Mouse (Mus musculus): Measurements from ENCODE around the gene Cebpb. TPM values are rescaled to one million over a fixed set of nuclear protein-coding genes. Genes with fewer than 3 reads are reported as not detected.

The Cebpb gene
- polyA plus RNA-seq, 1 experiment from 2014 or later, result 0.88 TPM

- 0 out of 2 replicates have a peak, but pooled peaks cover 8% of the 10 kb centered on the region for H3K9me3 ChIP-seq
- no peak overlapping the region for H3K4me2 ChIP-seq
- H3K4me3 ChIP-seq, result no peak overlapping the region
- WGBS, result 63% methylated on average over 5 of the region's 5 CpGs
- no peak overlapping the region for H3K27ac ChIP-seq
- ATAC-seq (ENCODE audit: low FRiP score), result no peak
- H3K36me3 ChIP-seq, result no peaks in the 10 kb centered on the region
- no peak overlapping the region for H3K9ac ChIP-seq
- no peaks in the 10 kb centered on the region for H3K4me1 ChIP-seq (replicated peaks)
- peaks cover 11% of the 10 kb centered on the region; the same call in 1 of the 2 replicates for H3K27me3 ChIP-seq
These were observed 9.2 kb downstream of the Cebpb start for GRCm38 (mm10) chr2:167697902-167698301.

- 0 out of 2 replicates have a peak, but pooled peaks cover 5% of the 10 kb centered on the region for H3K27me3 ChIP-seq
- H3K4me1 ChIP-seq (replicated peaks), result no peaks in the 10 kb centered on the region
- no peak overlapping the region for H3K4me3 ChIP-seq
- no peak overlapping the region for H3K4me2 ChIP-seq
- no peak for ATAC-seq (ENCODE audit: low FRiP score)
- 0 out of 2 replicates have a peak overlapping the region, but pooled peaks have one; percentile 13 for H3K9ac ChIP-seq
- 0 out of 2 replicates have a peak, but pooled peaks cover 5% of the 10 kb centered on the region for H3K9me3 ChIP-seq
- H3K36me3 ChIP-seq, result no peaks in the 10 kb centered on the region
- H3K27ac ChIP-seq, result no peak overlapping the region
- WGBS, result 78% methylated on average over 5 of the region's 5 CpGs
These were observed 11.3 kb downstream of the Cebpb start for GRCm38 (mm10) chr2:167700018-167700417.

GRCm38 (mm10) chr2:167701472-167701871, 12.8 kb downstream of the Cebpb start:
- Histone ChIP-seq H3K4me2 (no peak overlapping the region), H3K27ac (no peak overlapping the region), H3K4me1 (replicated peaks) (no peaks in the 10 kb centered on the region), H3K9ac (no peak overlapping the region), H3K27me3 (0 out of 2 replicates have a peak, but pooled peaks cover 5% of the 10 kb centered on the region), H3K36me3 (no peaks in the 10 kb centered on the region), H3K4me3 (no peak overlapping the region), H3K9me3 (no peaks in the 10 kb centered on the region)
- WGBS, result 73% methylated on average over 5 of the region's 5 CpGs
- no peak for ATAC-seq (ENCODE audit: low FRiP score)

GRCm38 (mm10) chr2:167702126-167702525, 13.4 kb downstream of the Cebpb start:
- Histone ChIP-seq H3K27ac (no peak overlapping the region), H3K36me3 (no peaks in the 10 kb centered on the region)
- 72% methylated on average over 6 of the region's 6 CpGs for WGBS

GRCm38 (mm10) chr2:167704409-167704808, 15.7 kb downstream of the Cebpb start:
- no peak overlapping the region for H3K4me3 ChIP-seq
- H3K9ac ChIP-seq, result no peak overlapping the region
- H3K4me2 ChIP-seq, result no peak overlapping the region
- 0 out of 2 replicates have a peak, but pooled peaks cover 5% of the 10 kb centered on the region for H3K27me3 ChIP-seq
- ATAC-seq (ENCODE audit: low FRiP score), result no peak
- H3K4me1 ChIP-seq (replicated peaks), result no peaks in the 10 kb centered on the region
- H3K27ac ChIP-seq, result no peak overlapping the region
- H3K36me3 ChIP-seq, result no peaks in the 10 kb centered on the region
- WGBS, result 86% methylated on average over 4 of the region's 4 CpGs
- H3K9me3 ChIP-seq, result no peaks in the 10 kb centered on the region

More at GRCm38 (mm10) chr2:167702126-167702525, 13.4 kb downstream of the Cebpb start:
- Histone ChIP-seq H3K4me3 (no peak overlapping the region), H3K4me1 (replicated peaks) (no peaks in the 10 kb centered on the region), H3K9ac (no peak overlapping the region), H3K27me3 (0 out of 2 replicates have a peak, but pooled peaks cover 5% of the 10 kb centered on the region), H3K4me2 (no peak overlapping the region), H3K9me3 (no peaks in the 10 kb centered on the region)
- no peak for ATAC-seq (ENCODE audit: low FRiP score)

GRCm38 (mm10) chr2:167706183-167706939, 17.6 kb downstream of the Cebpb start:
- Histone ChIP-seq H3K4me1 (replicated peaks) (no peaks in the 10 kb centered on the region), H3K9me3 (no peaks in the 10 kb centered on the region)
- 81% methylated on average over 11 of the region's 11 CpGs for WGBS

GRCm38 (mm10) chr2:167708373-167708772, 19.7 kb downstream of the Cebpb start:
- no peak for ATAC-seq (ENCODE audit: low FRiP score)
- no peaks in the 10 kb centered on the region for H3K36me3 ChIP-seq
- H3K9me3 ChIP-seq, result no peaks in the 10 kb centered on the region
- no peak overlapping the region for H3K4me3 ChIP-seq
- no peaks in the 10 kb centered on the region for H3K27me3 ChIP-seq
- H3K27ac ChIP-seq, result no peak overlapping the region
- WGBS, result 58% methylated on average over 15 of the region's 15 CpGs
- no peak overlapping the region for H3K4me2 ChIP-seq
- H3K9ac ChIP-seq, result no peak overlapping the region
- H3K4me1 ChIP-seq (replicated peaks), result no peaks in the 10 kb centered on the region

More at GRCm38 (mm10) chr2:167706183-167706939, 17.6 kb downstream of the Cebpb start:
- H3K36me3 ChIP-seq, result no peaks in the 10 kb centered on the region
- no peak overlapping the region for H3K4me2 ChIP-seq
- ATAC-seq (ENCODE audit: low FRiP score), result no peak
- H3K9ac ChIP-seq, result no peak overlapping the region
- H3K4me3 ChIP-seq, result no peak overlapping the region
- no peak overlapping the region for H3K27ac ChIP-seq
- 0 out of 2 replicates have a peak, but pooled peaks cover 5% of the 10 kb centered on the region for H3K27me3 ChIP-seq

GRCm38 (mm10) chr2:167709969-167710368, 21.3 kb downstream of the Cebpb start:
- no peak overlapping the region for H3K9ac ChIP-seq
- no peaks in the 10 kb centered on the region for H3K27me3 ChIP-seq
- H3K9me3 ChIP-seq, result no peaks in the 10 kb centered on the region
- no peak overlapping the region for H3K4me3 ChIP-seq
- H3K4me2 ChIP-seq, result no peak overlapping the region
- 67% methylated on average over 6 of the region's 6 CpGs for WGBS
- no peaks in the 10 kb centered on the region for H3K36me3 ChIP-seq
- H3K27ac ChIP-seq, result no peak overlapping the region
- no peak for ATAC-seq (ENCODE audit: low FRiP score)
- no peaks in the 10 kb centered on the region for H3K4me1 ChIP-seq (replicated peaks)

GRCm38 (mm10) chr2:167710574-167710973, 21.9 kb downstream of the Cebpb start:
- 63% methylated on average over 6 of the region's 6 CpGs for WGBS

GRCm38 (mm10) chr2:167712872-167713821, 24.4 kb downstream of the Cebpb start:
- Histone ChIP-seq H3K36me3 (no peaks in the 10 kb centered on the region), H3K27ac (no peak overlapping the region), H3K4me3 (no peak overlapping the region), H3K4me1 (replicated peaks) (no peaks in the 10 kb centered on the region), H3K27me3 (no peaks in the 10 kb centered on the region), H3K9me3 (no peaks in the 10 kb centered on the region), H3K9ac (no peak overlapping the region), H3K4me2 (no peak overlapping the region)
- WGBS, result 82% methylated on average over 21 of the region's 23 CpGs
- no peak for ATAC-seq (ENCODE audit: low FRiP score)

More at GRCm38 (mm10) chr2:167710574-167710973, 21.9 kb downstream of the Cebpb start:
- H3K9ac ChIP-seq, result no peak overlapping the region
- no peaks in the 10 kb centered on the region for H3K36me3 ChIP-seq
- no peaks in the 10 kb centered on the region for H3K9me3 ChIP-seq
- H3K4me1 ChIP-seq (replicated peaks), result no peaks in the 10 kb centered on the region
- ATAC-seq (ENCODE audit: low FRiP score), result no peak
- H3K27me3 ChIP-seq, result no peaks in the 10 kb centered on the region
- no peak overlapping the region for H3K27ac ChIP-seq
- no peak overlapping the region for H3K4me3 ChIP-seq
- no peak overlapping the region for H3K4me2 ChIP-seq

- H3K9ac ChIP-seq, result no peak overlapping the region
- H3K27me3 ChIP-seq, result no peaks in the 10 kb centered on the region
- no peak overlapping the region for H3K4me2 ChIP-seq
- no peaks in the 10 kb centered on the region for H3K36me3 ChIP-seq
- no peak overlapping the region for H3K4me3 ChIP-seq
- WGBS, result 92% methylated on average over 6 of the region's 6 CpGs
- H3K27ac ChIP-seq, result no peak overlapping the region
- no peaks in the 10 kb centered on the region for H3K9me3 ChIP-seq
- no peaks in the 10 kb centered on the region for H3K4me1 ChIP-seq (replicated peaks)
- no peak for ATAC-seq (ENCODE audit: low FRiP score)
These were observed 25.6 kb downstream of the Cebpb start for GRCm38 (mm10) chr2:167714298-167714697.

GRCm38 (mm10) chr2:167715008-167715407, 26.3 kb downstream of the Cebpb start:
- no peaks in the 10 kb centered on the region for H3K27me3 ChIP-seq
- H3K4me3 ChIP-seq, result no peak overlapping the region
- no peak overlapping the region for H3K27ac ChIP-seq
- no peaks in the 10 kb centered on the region for H3K36me3 ChIP-seq
- 73% methylated on average over 6 of the region's 6 CpGs for WGBS
- H3K4me1 ChIP-seq (replicated peaks), result no peaks in the 10 kb centered on the region
- no peak overlapping the region for H3K4me2 ChIP-seq
- ATAC-seq (ENCODE audit: low FRiP score), result no peak
- no peaks in the 10 kb centered on the region for H3K9me3 ChIP-seq
- no peak overlapping the region for H3K9ac ChIP-seq

All from hindbrain, embryonic 13.5 days (tissue).